18 mouse cellular contexts compared by ENCODE assay signal in the genomic region with DNA sequence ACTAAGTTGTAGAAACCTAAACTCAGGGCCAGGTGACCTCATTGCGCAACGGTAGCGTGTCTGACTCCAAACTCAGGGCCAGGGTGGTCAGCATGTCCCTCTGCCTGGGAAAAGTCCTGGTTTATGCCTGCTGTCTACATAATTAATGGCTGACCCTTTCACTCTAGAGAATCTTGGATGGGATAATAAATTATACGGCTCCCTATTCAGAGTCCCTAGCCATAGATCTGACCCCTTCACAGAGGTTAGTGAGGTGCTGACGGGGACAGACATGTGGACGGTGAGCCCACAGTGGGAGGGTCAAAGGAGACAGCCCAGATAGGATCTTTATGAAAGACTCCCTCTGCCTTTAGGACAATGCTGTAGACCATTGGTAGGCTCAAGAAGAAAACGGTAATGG.
DNase-seq lines count a peak whose midpoint lies in the region; ATAC-seq and TF ChIP-seq lines count a peak whose summit lies in the region.
"Had no signal": no experiment of that assay in that cellular context is flagged by ENCODE, and none has a peak within 500 bp of the region (broad histone marks: within the 10 kb centered on the region; RNA-seq: fewer than 3 reads in every experiment).

No protein-coding gene starts in this region.

- no peak for TF ChIP-seq POLR2A in CH12.LX (IDR thresholded peaks at IDR 0.05; ENCODE audit: low read depth, low read length)

- DNase-seq in liver, postnatal 0 days: no peak
- no peak for DNase-seq in liver
- DNase-seq in CH12.LX (ENCODE audit: extremely low read depth): no peak
- peak; percentile 32 for DNase-seq in embryo, embryonic 11 days
- DNase-seq in yolk sac, embryonic 10.5 days (ENCODE audit: low spot score): peak; percentile 13
- no peak for DNase-seq in spleen, adult 12 weeks (ENCODE audit: low spot score)
- DNase-seq: adrenal gland, adult 8-10 months; adrenal gland, postnatal 36 days; cerebellum, adult 11 months; cerebellum, adult 9-10 months; cerebellum, postnatal 36 days; gastrocnemius, postnatal 36 days; heart, adult 11 months; heart, postnatal 36 days had no signal

- ATAC-seq in liver, postnatal 0 days: no peak
- ATAC-seq in midbrain, embryonic 13.5 days: no peak
- ATAC-seq: forebrain, embryonic 14.5 days; hindbrain, embryonic 16.5 days had no signal

- H3K4me3 ChIP-seq in liver, postnatal 0 days (ENCODE audit: low read depth, low read length): peak overlapping the region; percentile 52
- H3K4me3 ChIP-seq in CH12.LX (replicated peaks in 1 of 3; ENCODE audit: low read depth in 2 of 3, low read length in 2 of 3, poor library complexity in 1 of 3): no peak overlapping the region
- no peak overlapping the region for H3K4me3 ChIP-seq in midbrain, embryonic 13.5 days (replicated peaks)
- H3K4me3 ChIP-seq: heart, embryonic 13.5 days had no signal

- dilution Hi-C loops in CH12.LX (cut with MboI; ENCODE audit: extremely low pct_ligation_motif_present, extremely low pct_unique_long_range_greater_than_20kb, low sequenced_read_pairs): no loop called here

- H3K4me2 ChIP-seq in liver, postnatal 0 days (ENCODE audit: low read depth, low read length): peak overlapping the region; percentile 72
- no peak overlapping the region for H3K4me2 ChIP-seq in CH12.LX (ENCODE audit: insufficient read depth, low read depth, poor library complexity, severe bottlenecking)
- H3K4me2 ChIP-seq in midbrain, embryonic 13.5 days (replicated peaks): no peak overlapping the region
- H3K4me2 ChIP-seq: heart, embryonic 13.5 days had no signal

- WGBS in liver, postnatal 0 days (ENCODE audit: insufficient replicate concordance): 87% methylated on average over 7 of the region's 7 CpGs
- 88% methylated on average over 7 of the region's 7 CpGs for WGBS in midbrain, embryonic 13.5 days

- TF ChIP-seq EP300 in liver, postnatal 0 days (IDR thresholded peaks at IDR 0.05; ENCODE audit: low read depth): no peak
- TF ChIP-seq EP300 in CH12.LX (IDR thresholded peaks at IDR 0.05; ENCODE audit: low read length): no peak

- in situ Hi-C loops in CH12.LX (cut with MboI; ENCODE audit: low pct_ligation_motif_present, low pct_unique_long_range_greater_than_20kb, low sequenced_read_pairs): no loop called here

- H3K36me3 ChIP-seq in liver, postnatal 0 days (replicated peaks; ENCODE audit: insufficient read depth, low read length): no peaks in the 10 kb centered on the region
- H3K36me3 ChIP-seq in CH12.LX (replicated peaks in 1 of 2; ENCODE audit: control insufficient read depth in 1 of 2, insufficient read depth in 1 of 2, low read length in 1 of 2): no peaks in the 10 kb centered on the region
- H3K36me3 ChIP-seq in midbrain, embryonic 13.5 days: no peaks in the 10 kb centered on the region
- H3K36me3 ChIP-seq: heart, embryonic 13.5 days had no signal

- H3K9me3 ChIP-seq in liver, postnatal 0 days (ENCODE audit: low read length): no peaks in the 10 kb centered on the region
- peaks cover 4% of the 10 kb centered on the region for H3K9me3 ChIP-seq in CH12.LX (replicated peaks; ENCODE audit: low read length)
- no peaks in the 10 kb centered on the region for H3K9me3 ChIP-seq in midbrain, embryonic 13.5 days
- H3K9me3 ChIP-seq: heart, embryonic 13.5 days had no signal

- no peak for TF ChIP-seq RAD21 in CH12.LX (IDR thresholded peaks at IDR 0.05; ENCODE audit: low read depth, low read length)

- H3K27ac ChIP-seq in liver, postnatal 0 days (ENCODE audit: low read depth): peak overlapping the region; percentile 71; the same call in 1 of the 2 replicates
- no peak overlapping the region for H3K27ac ChIP-seq in CH12.LX (ENCODE audit: insufficient read depth, low read depth)
- H3K27ac ChIP-seq in midbrain, embryonic 13.5 days: no peak overlapping the region
- H3K27ac ChIP-seq: heart, embryonic 13.5 days had no signal

- no peaks in the 10 kb centered on the region for H3K79me2 ChIP-seq in CH12.LX (replicated peaks; ENCODE audit: control insufficient read depth, extremely low read depth, insufficient read depth, poor library complexity, severe bottlenecking)

- H3K9ac ChIP-seq in liver, postnatal 0 days (replicated peaks): no peak overlapping the region; the same call in 1 of the 2 replicates
- H3K9ac ChIP-seq in CH12.LX (ENCODE audit: insufficient read depth, low read depth): peak overlapping the region; percentile 34; the same call in 1 of the 2 replicates
- no peak overlapping the region for H3K9ac ChIP-seq in midbrain, embryonic 13.5 days (replicated peaks)
- H3K9ac ChIP-seq: heart, embryonic 13.5 days had no signal

- no peak for TF ChIP-seq CTCF in liver, postnatal 0 days (IDR thresholded peaks at IDR 0.05; ENCODE audit: low read depth)
- TF ChIP-seq CTCF in CH12.LX (conservative IDR thresholded peaks at IDR 0.05 in 1 of 2, IDR thresholded peaks at IDR 0.05 in 1 of 2; ENCODE audit: low read depth in 2 of 2, low read length in 2 of 2): no peak

- 0 out of 2 replicates have a peak, but pooled peaks cover 3% of the 10 kb centered on the region for H3K27me3 ChIP-seq in liver, postnatal 0 days (ENCODE audit: insufficient read depth, low read length)
- no peaks in the 10 kb centered on the region for H3K27me3 ChIP-seq in CH12.LX (replicated peaks)
- H3K27me3 ChIP-seq in midbrain, embryonic 13.5 days: 0 out of 2 replicates have a peak, but pooled peaks cover 5% of the 10 kb centered on the region

- H3K4me1 ChIP-seq in liver, postnatal 0 days (ENCODE audit: insufficient read depth): peaks cover 28% of the 10 kb centered on the region
- H3K4me1 ChIP-seq in CH12.LX (ENCODE audit: control insufficient read depth in 1 of 2, insufficient read depth in 2 of 2): peaks cover 45 to 72% of the 10 kb centered on the region in 2 experiments
- H3K4me1 ChIP-seq in midbrain, embryonic 13.5 days (replicated peaks): peaks cover 12% of the 10 kb centered on the region

TF ChIP-seq in CH12.LX, 34 proteins besides CTCF, POLR2A, EP300 and RAD21:
- TF ChIP-seq NELFE (IDR thresholded peaks at IDR 0.05; ENCODE audit: low read depth, low read length): no peak
- TF ChIP-seq CHD1 (IDR thresholded peaks at IDR 0.05; ENCODE audit: low read depth, low read length): no peak; the same call in 1 of the 2 replicates
- TF ChIP-seq MAZ (IDR thresholded peaks at IDR 0.05; ENCODE audit: low read depth, low read length): no peak
- TF ChIP-seq GABPA (IDR thresholded peaks at IDR 0.05; ENCODE audit: insufficient replicate concordance, low read depth, low read length): no peak
- TF ChIP-seq BHLHE40 (IDR thresholded peaks at IDR 0.05; ENCODE audit: low read depth, low read length): no peak
- TF ChIP-seq ZMIZ1 (IDR thresholded peaks at IDR 0.05; ENCODE audit: low read depth, low read length): no peak
- no peak for TF ChIP-seq ELF1 (IDR thresholded peaks at IDR 0.05; ENCODE audit: low read depth, low read length)
- TF ChIP-seq MAFK (IDR thresholded peaks at IDR 0.05; ENCODE audit: insufficient replicate concordance, low read length): no peak
- TF ChIP-seq ZC3H11A (IDR thresholded peaks at IDR 0.05; ENCODE audit: low read depth, low read length): no peak
- TF ChIP-seq MEF2A (IDR thresholded peaks at IDR 0.05; ENCODE audit: borderline replicate concordance, low read depth, low read length): no peak
- TF ChIP-seq MXI1 (IDR thresholded peaks at IDR 0.05; ENCODE audit: low read depth, low read length): no peak
- no peak for TF ChIP-seq POLR2AphosphoS2 (IDR thresholded peaks at IDR 0.05; ENCODE audit: low read depth, low read length)
- no peak for TF ChIP-seq HCFC1 (IDR thresholded peaks at IDR 0.05; ENCODE audit: low read depth, low read length)
- no peak for TF ChIP-seq SMC3 (IDR thresholded peaks at IDR 0.05; ENCODE audit: low read depth, low read length)
- no peak for TF ChIP-seq CHD2 (IDR thresholded peaks at IDR 0.05; ENCODE audit: low read length)
- TF ChIP-seq UBTF (IDR thresholded peaks at IDR 0.05; ENCODE audit: low read depth, low read length): no peak

Comparison
In these comparisons a context has a peak if more than half of its experiments do, and no peak if none do; other contexts are left out.
1. DNase-seq: peak in embryo, embryonic 11 days (single experiment) and yolk sac, embryonic 10.5 days (single experiment); none in liver, postnatal 0 days (single experiment), liver (single experiment), CH12.LX (single experiment) and spleen, adult 12 weeks (single experiment).